Mouse (Mus musculus) c-Kit-positive CD71-negative TER-119-negative erythroid progenitor cells, embryonic 14.5 days (primary cell): ENCODE measurements around the gene Tbc1d22a.

Experiments
- DNase-seq: peaks from one replicate; pipeline ENCODE4 v3.0.0-alpha.2; 2013; ENCODE audit warnings: low read depth

Gene Tbc1d22a

GRCm38 (mm10) chr15:86509601-86510000, 295.3 kb downstream of the Tbc1d22a start:
- no peak for DNase-seq

GRCm38 (mm10) chr15:86511181-86511580, 296.9 kb downstream of the Tbc1d22a start:
- no peak for DNase-seq

DNA sequence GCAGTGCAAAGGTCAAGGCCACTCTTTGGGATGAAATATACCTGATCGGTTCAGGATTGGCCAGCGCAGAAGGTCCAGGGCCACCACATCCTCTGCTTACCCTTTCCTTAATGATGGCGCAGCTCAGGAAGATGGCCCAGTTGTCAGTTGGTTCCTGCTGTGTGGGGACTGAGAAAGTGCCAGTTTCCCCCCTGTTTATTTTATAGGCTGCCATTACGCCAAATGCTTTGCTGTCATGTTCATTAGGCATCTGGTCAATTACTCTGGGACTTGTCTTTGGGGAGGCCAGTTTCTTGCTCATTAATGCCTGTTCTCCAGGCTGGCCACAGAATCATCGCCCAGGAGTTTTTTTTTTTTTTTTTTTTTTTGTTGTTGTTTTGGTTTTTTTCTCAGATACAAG, 299.1 kb downstream of the Tbc1d22a start:
- DNase-seq, result no peak

DNA sequence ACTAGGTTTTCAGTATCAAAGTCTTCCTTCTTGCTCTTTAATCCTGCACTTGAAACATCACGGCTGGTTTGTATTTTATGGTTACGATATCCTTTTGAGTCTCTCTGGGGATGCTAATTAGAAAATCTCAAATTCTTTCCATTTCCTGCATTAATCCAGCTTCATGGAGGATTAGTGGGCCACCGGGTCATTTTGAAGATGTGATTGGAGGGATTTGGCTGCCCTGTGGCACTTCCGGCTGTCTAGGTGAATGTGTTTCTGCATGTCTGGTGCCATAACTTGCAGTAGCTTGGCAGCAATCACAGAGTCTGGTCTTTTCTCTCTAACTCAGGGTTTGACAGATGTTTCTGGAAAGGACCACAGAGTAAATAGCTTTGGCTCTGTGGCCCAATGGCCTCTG, 305.9 kb downstream of the Tbc1d22a start:
- DNase-seq, result no peak

- no peak for DNase-seq
Measured at GRCm38 (mm10) chr15:86535356-86535755, 321.1 kb downstream of the Tbc1d22a start.

DNA sequence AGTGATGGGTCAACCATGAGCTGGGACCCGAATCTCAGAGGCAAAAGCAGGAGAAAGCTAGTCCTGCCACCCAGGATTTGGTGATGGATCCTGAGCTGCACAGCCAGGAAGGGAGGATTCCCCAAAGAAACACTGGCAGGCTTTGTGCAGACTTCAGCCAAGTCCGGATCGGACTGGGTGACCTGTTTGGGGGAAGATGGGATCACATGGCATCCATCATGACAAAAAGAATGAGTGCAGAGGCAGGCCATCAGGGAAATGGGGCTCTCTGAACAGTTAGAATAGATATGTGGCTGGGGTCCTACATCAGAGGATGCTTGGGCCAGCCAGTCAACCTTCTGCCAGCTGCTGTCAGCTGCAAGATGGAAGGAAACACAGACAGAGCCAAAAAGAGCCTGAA, 328.1 kb downstream of the Tbc1d22a start:
- no peak for DNase-seq

DNA sequence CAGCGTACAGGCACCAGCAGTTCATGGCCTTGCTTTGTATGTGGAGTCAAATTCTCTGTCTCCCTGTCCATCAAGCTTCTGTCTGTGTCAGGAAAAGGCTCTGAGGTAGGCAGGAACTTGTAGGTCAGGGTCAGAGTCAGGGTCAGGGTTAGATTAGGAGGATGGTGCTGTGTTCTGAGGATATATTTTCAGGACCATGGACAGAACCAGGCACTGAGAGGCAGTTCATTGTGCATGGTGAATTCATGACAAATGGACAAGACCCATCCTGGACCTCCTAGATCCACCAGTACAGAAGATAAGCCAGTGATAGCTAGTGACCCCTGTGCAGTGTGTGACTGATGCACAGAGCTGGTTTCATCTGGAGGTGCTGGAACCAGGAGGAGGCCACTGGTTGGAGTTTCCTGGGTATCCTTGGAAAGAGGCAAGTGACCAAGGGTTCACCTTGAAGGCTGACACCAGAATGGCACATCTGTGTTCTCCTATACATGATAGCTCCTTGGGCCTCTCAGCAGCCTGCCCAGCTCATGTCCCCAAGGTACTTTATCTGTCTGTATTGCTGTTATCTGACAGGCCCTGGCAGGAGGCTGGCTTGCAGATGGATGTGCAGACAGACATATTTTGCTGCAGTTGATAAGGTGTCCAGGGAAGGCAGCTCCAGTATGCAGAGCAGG, 330.0 kb downstream of the Tbc1d22a start:
- DNase-seq, result no peak
